Mouse (Mus musculus): ENCODE results near the gene Lyrm1. TPM values are rescaled to one million over a fixed set of nuclear protein-coding genes. Genes with fewer than 3 reads are reported as not detected.

Gene Lyrm1
- 10 to 100 TPM in 1 of 4 experiments, 1 to 10 TPM in 3; 8.2 to 11.5 (median 9.2) TPM for total RNA-seq (2022)

DNA sequence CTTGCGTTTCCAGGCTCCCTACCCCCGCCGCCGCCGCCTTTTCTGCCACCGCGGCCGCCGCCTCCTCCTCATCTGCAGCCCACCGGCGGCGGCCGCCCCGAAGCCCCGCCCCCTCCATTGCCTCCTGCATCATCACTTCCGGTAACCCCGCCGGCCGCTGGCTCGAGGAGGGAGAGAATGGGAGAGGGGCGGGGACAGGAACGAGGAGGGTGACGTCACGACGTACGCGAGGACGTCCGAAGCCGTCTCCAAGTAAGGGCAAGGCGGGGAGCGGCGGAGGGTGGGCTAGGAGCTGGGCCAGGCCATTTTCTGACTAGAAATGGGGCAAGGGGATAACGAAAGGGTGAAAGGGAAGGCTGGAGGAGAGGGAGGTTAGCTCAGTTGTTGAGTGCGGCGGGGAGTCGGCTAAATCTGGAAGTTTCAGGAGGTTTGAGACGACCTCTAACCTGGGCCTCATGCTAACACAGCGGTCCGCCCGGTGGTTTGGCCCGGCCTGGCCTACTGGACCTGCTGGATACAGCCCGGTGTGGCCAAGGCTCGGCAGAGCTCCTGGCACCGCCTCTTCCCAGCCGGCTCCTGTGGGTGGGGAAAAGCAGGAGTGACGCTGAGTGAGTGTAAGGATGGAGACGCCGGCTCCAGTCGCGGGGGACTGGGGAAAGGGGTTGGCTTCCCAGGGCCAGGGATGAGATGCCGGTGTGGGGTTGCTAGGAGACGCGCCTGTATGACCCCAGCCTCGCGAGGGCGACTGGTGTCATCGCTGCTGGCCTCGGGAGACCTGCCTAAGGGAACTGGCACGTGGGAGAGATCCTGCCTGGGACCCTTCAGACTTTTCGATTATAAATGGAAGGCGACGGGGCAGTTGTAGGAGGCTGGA lies at the start of gene Lyrm1, which contains the start of gene Dcun1d3:
Gene Lyrm1 (plus strand): TSS at position 223 of the 874 bp plus-strand sequence.
Gene Dcun1d3 (minus strand): TSS at position 660 of the 874 bp plus-strand sequence.
- peak; percentile 96 to 97 for DNase-seq (ENCODE audit: low spot score in 2 of 2)

GRCm38 (mm10) chr7:119847396-119847795 lies 48.3 kb upstream of the Lyrm1 start:
- no peak for DNase-seq (ENCODE audit: low spot score in 2 of 2)

- peak; percentile 38 to 47 for DNase-seq (ENCODE audit: low spot score in 2 of 2)
Observed at GRCm38 (mm10) chr7:119849096-119849495, 46.6 kb upstream of the Lyrm1 start.

GRCm38 (mm10) chr7:119850737-119851136 lies 44.9 kb upstream of the Lyrm1 start:
- peak; percentile 38 to 45 for DNase-seq (ENCODE audit: low spot score in 2 of 2)

DNA sequence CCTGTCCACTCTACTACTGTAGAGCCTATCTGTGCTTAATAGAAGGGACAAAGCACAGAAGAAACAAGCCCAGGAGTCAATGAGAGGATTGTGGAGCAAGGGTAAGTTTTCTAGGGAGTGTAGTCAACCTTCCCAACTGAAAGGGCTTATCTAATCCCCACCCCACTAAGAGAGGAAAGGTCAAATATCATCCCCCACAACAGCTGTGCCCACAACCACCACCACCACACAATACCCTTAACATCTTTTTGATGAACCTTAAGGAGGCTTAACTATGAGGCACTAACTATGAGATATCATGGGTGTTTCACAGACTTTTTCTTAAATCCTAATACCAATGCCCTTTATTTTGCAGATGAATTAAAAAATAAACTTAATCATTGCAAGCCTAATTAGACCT lies 43.2 kb upstream of the Lyrm1 start:
- no peak for DNase-seq (ENCODE audit: low spot score in 2 of 2)

- DNase-seq (ENCODE audit: low spot score in 2 of 2), result no peak
Observed at GRCm38 (mm10) chr7:119853186-119853585, 42.5 kb upstream of the Lyrm1 start.

DNA sequence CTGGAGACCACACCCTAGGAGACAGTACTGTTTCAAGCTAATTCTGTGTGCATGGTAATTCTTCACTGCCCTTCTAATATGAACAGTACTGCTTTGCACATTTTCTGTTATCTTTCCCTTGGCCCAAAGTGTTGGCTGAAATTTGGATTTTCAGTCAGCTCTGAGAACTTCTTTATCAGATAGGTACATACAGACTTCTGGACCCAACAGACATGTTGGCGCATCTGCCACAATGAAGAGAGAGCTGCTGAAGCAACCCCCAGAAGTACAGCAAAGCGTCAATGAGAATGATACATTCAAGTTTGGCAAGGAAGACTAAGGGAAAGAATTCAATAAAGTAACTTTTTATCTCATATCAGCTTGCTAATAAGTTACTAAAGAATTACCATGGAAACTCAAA lies 41.3 kb upstream of the Lyrm1 start:
- no peak for DNase-seq (ENCODE audit: low spot score in 2 of 2)

DNA sequence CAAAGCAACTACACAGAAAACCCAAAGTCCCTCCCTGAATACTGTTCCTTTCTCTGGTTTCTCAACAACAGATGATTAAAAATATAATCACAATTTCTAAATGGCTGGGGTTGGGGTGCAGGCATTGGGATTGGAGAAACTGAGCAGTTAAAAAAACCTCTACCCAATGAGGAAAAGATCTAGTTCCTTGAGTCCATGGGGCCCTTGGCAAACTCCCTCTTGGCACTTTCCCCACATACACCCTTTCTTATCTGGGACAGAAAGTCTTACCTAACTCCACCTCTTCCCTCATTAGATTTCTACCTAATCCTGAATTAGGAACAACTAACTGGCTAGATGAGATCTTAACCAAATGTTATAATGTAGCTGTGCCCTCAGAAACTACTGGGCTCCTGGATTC lies 40.6 kb upstream of the Lyrm1 start:
- no peak for DNase-seq (ENCODE audit: low spot score in 2 of 2)

- no peak for DNase-seq (ENCODE audit: low spot score in 2 of 2)
Observed at GRCm38 (mm10) chr7:119859476-119859875, 36.2 kb upstream of the Lyrm1 start.

GRCm38 (mm10) chr7:119860116-119860515 lies 35.5 kb upstream of the Lyrm1 start:
- no peak for DNase-seq (ENCODE audit: low spot score in 2 of 2)

DNA sequence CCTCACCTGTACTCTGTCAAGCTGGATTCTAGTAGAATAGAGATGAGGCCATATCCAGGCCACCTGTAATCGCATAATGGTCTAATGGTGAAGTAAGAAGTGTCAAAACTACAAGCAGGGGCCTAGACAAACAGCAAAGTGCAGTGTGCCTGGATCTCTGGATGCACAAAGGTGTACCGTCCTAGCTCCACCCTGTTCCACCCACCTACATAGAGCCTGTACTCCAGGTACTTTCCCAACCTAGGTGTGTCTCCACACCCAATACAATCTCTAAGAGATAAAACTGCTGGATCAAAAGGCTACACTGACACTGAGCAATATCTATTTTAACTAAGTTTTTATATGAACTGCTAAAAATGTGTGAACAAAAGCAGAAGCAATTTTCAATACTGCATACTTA lies 35.1 kb upstream of the Lyrm1 start:
- DNase-seq (ENCODE audit: low spot score in 2 of 2), result no peak

DNA sequence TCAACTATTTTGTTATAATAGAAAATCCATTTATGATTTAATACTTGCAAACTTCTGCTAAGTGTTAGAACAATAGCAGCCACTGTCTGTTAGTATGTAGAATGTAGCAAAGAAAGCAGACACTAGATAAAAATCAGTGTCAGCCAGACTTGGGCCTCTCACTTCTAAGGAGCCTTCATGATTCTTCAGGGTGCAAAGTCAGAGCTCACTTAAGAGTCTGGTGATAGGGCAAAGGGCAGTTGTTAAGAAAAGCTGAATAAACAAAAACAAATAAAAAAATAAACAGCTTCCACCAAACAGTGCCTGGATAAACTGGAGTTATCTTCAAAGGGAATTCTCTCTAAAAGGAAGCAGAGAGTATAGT lies 34.7 kb upstream of the Lyrm1 start:
- no peak for DNase-seq (ENCODE audit: low spot score in 2 of 2)

DNA sequence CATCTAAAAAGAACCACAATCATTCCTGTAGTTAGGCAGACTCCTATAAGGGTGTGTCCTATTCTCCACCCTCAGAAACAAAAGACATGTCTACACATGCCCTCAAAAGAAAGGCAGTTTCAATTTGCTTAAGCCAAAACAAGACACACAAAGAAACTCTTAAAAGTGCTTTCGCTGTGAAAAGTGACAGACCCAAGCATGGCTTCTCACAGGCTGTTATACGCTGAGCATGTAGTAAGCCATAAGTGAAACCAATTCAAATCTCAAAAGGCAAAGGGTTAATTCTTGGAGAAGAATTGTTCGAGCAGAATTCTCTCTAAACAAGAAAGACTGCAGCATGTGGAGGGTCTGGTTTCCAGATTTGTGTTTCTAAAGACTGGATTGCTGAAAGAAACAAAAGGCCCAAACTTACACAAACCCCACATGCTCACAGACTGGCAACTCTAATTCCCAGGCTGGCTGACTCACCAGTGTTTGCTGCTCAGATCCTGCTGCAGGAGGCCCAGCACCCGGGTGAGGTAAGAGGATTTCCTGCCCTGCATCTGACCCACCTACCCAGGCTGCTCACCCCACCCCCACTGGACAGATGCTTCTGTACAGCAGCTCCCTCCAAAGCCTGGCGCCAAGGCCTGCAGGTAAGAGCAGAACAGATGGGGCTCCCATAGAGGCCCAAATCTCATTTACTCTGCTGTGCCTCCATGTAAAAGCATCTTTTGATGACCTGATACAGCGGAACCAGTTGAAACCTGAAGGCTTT lies 34.1 kb upstream of the Lyrm1 start:
- peak; percentile 10 to 20 for DNase-seq (ENCODE audit: low spot score in 2 of 2)

- DNase-seq (ENCODE audit: low spot score in 2 of 2), result no peak
Observed at GRCm38 (mm10) chr7:119862167-119862566, 33.5 kb upstream of the Lyrm1 start.

- no peak for DNase-seq (ENCODE audit: low spot score in 2 of 2)
Observed at GRCm38 (mm10) chr7:119864500-119864899, 31.2 kb upstream of the Lyrm1 start.

GRCm38 (mm10) chr7:119866136-119866535 lies 29.5 kb upstream of the Lyrm1 start:
- DNase-seq (ENCODE audit: low spot score in 2 of 2), result no peak

DNA sequence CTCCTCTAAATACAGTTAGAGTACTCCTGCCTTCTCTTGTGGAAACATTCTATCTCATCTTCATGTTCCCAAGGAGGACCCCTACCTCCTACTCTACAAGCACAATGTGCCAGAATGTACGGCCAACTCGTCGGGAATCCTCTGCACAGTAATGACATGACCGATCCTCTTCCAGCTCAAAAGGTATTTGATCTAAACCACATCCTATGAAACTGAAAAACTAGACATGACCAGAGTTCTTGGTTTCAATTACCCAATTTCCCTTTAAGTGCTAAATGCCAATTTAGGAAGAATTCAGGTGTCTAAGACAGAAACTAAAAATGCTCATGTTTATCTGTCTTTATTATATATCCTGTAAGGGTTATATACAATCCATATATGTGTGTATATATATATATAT lies 23.5 kb upstream of the Lyrm1 start:
- DNase-seq (ENCODE audit: low spot score in 2 of 2), result no peak

DNA sequence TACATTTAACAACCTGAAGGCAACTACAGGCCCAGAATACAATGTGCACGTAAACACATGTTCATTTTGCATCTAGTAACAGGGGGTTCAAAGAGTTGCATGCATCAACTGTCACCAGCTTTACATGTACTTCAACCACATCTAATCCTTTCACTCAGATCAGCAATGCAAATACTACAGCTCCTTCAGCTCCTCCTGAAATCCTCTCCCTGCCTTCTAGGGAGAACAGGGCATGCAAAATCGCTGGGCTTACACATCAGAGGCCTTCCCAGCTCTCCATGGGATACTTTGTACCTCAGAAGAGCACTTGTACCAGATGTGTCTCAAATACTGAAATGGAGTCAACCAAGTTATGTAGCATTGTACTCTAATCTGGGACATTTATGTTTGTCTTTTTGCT lies 22.6 kb upstream of the Lyrm1 start:
- no peak for DNase-seq (ENCODE audit: low spot score in 2 of 2)

- DNase-seq (ENCODE audit: low spot score in 2 of 2), result peak in 1 of 2 experiments; percentile 14
Observed at GRCm38 (mm10) chr7:119875776-119876440, 19.8 kb upstream of the Lyrm1 start.

DNA sequence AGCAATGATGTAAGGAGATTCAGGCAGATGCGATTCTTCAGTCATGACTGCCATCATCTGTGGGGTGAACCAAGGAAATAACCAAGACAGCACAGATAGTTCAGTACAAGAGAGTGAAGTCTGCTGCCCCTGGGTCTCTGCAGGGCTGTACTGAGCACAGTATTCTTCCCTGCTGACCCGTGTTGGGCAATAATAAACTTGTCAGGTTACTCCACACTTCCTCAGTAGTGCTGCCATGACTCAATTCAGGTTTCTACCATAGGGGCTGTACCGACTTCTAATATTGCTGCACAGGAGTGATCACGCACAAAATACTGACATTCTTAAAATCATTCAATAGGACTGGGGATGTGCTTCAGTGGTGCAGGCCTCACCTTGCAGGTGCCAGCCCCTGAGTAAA lies 16.5 kb upstream of the Lyrm1 start:
- DNase-seq (ENCODE audit: low spot score in 2 of 2), result no peak

- DNase-seq (ENCODE audit: low spot score in 2 of 2), result no peak
Observed at GRCm38 (mm10) chr7:119880345-119880744, 15.3 kb upstream of the Lyrm1 start.

- no peak for DNase-seq (ENCODE audit: low spot score in 2 of 2)
Observed at GRCm38 (mm10) chr7:119881229-119881628, 14.4 kb upstream of the Lyrm1 start.
